Mouse (Mus musculus) neural tube, embryonic 15.5 days (tissue): ENCODE measurements around the gene Wdr61. TPM values are rescaled to one million over a fixed set of nuclear protein-coding genes. Genes with fewer than 3 reads are reported as not detected.

Source experiments
- ATAC-seq: fragments of 200-750 bp; cut with Nextera tagmentation; 2 replicates; pipeline ENCODE4 v1.8.0; 2017; ENCODE audit warnings: mild to moderate bottlenecking, moderate TSS enrichment, moderate library complexity; ENCODE audit not compliant: low FRiP score
- H3K27ac ChIP-seq: fragments of 300-500 bp; sonication (generic); replicated peaks from 2 replicates; pipeline ENCODE4 v1.5.1; 2015; ENCODE audit warnings: mild to moderate bottlenecking, inconsistent platforms
- H3K27me3 ChIP-seq: fragments of 300-500 bp; sonication (generic); replicated peaks from 2 replicates; pipeline ENCODE4 v1.6.1; 2015; ENCODE audit warnings: inconsistent platforms
- H3K36me3 ChIP-seq: fragments of 300-500 bp; sonication (generic); 2 replicates; pipeline ENCODE4 v1.6.1; 2015; ENCODE audit warnings: inconsistent platforms
- H3K4me1 ChIP-seq: fragments of 300-500 bp; sonication (generic); 2 replicates; pipeline ENCODE4 v1.6.1; 2015; ENCODE audit warnings: inconsistent platforms
- H3K4me2 ChIP-seq: fragments of 300-500 bp; sonication (generic); 2 replicates; pipeline ENCODE4 v1.6.1; 2015; ENCODE audit warnings: inconsistent platforms, mild to moderate bottlenecking, moderate library complexity
- H3K4me3 ChIP-seq: fragments of 300-500 bp; sonication (generic); replicated peaks from 2 replicates; pipeline ENCODE4 v1.5.1; 2015; ENCODE audit warnings: mild to moderate bottlenecking, inconsistent platforms
- H3K9ac ChIP-seq: fragments of 300-500 bp; sonication (generic); replicated peaks from 2 replicates; pipeline ENCODE4 v1.6.1; 2015; ENCODE audit warnings: mild to moderate bottlenecking, inconsistent platforms
- H3K9me3 ChIP-seq: fragments of 300-500 bp; sonication (generic); replicated peaks from 2 replicates; pipeline ENCODE4 v1.6.1; 2016; ENCODE audit warnings: inconsistent platforms
- WGBS: fragments of 180-500 bp; shearing (Covaris S2); methylation state at CpG from one replicate; pipeline ENCODE4 v1.1.7; 2015; ENCODE audit warnings: mixed read lengths; 5-methylcytosine and 5-hydroxymethylcytosine counted together
- polyA plus RNA-seq: library from polyadenylated mRNA; unstranded; fragments of >200 nt; fragmentation: Nextera tagmentation; extraction: Ambion mirVana; gene quantifications from 2 replicates; pipeline ENCODE4 v1.2.1, GENCODE M21; 2015

The Wdr61 gene
- polyA plus RNA-seq = 79.1 and 91.7 TPM in 2 replicates

DNA sequence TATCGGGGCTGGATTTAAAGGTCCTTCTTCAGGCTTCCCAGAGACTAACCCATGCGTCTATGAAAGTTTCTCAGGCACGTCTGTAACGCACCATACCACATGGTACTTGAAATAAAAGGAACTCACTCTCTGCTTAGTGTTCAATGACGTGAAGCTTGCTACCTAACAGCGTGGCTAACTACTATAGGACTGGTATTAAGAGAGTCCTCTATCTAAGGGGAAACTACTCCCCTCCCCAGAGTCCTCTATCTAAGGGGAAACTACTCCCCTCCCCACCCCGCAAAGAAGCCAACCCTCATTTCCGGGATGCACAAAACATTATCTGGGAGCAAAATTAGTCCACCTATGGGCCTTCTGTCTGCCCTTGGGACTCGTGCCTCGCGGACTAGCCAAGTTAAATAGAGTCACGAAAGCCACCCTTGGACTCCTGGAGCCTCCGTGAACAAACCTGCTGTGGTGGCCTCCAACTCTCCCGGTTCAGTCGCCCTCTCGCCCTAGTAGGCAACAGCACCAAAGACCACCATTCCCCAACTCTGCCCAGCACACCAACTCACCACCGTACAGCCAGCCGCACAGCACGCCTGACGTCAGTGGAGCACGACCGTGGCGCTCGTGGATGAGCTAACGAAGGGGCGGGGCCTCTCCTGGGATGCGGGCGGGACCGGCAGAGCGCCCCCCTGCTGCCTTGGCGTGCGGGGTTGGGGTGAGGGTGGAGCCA lies at the start of gene Wdr61:
TSS of gene Wdr61 (minus strand) at position 599 of the 718 bp plus-strand sequence.
- peak; percentile 96 for ATAC-seq
- Histone ChIP-seq H3K27me3 (no peaks in the 10 kb centered on the region), H3K4me2 (peak within 1 kb of the TSS; percentile 75), H3K9ac (peak within 1 kb of the TSS; percentile 68), H3K27ac (peak within 1 kb of the TSS; percentile 72), H3K4me1 (peaks cover 30% of the 10 kb centered on the region), H3K36me3 (peaks cover 10% of the 10 kb centered on the region), H3K4me3 (peak within 1 kb of the TSS; percentile 75), H3K9me3 (no peaks in the 10 kb centered on the region)
- 1% methylated on average over 32 of the region's 32 CpGs for WGBS

- no peaks in the 10 kb centered on the region for H3K36me3 ChIP-seq
- no peak overlapping the region for H3K27ac ChIP-seq
- H3K4me2 ChIP-seq = no peak overlapping the region
- ATAC-seq = no peak
- no peak overlapping the region for H3K4me3 ChIP-seq
- H3K9me3 ChIP-seq = no peaks in the 10 kb centered on the region
- H3K9ac ChIP-seq = no peak overlapping the region
- 81% methylated on average over 3 of the region's 3 CpGs for WGBS
- no peaks in the 10 kb centered on the region for H3K27me3 ChIP-seq
- H3K4me1 ChIP-seq = 0 out of 2 replicates have a peak, but pooled peaks cover 4% of the 10 kb centered on the region
These were observed 49.7 kb upstream of the Wdr61 start for GRCm38 (mm10) chr9:54784003-54784402.

DNA sequence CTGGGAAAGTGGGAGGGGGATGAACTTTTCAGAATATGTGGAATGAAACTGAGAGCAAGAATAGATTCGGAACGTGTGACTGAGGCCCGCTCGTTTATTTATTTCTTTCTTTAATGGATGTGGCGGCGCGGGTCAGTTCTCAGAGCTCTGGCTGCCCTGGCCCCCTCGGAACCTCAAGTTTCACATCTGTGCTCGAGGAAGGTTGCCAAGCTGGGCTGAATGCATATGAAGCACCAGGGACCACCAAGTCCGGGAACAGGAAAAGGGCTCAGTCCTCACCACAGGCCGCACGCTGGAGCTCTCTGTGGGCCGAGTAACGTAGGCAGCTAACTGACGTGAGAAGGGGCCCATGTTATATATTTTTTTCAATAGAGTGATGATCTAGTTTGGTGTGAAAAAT lies 48.2 kb upstream of the Wdr61 start:
- Histone ChIP-seq H3K4me2 (no peak overlapping the region), H3K4me1 (no peaks in the 10 kb centered on the region), H3K36me3 (no peaks in the 10 kb centered on the region), H3K4me3 (no peak overlapping the region), H3K27ac (no peak overlapping the region), H3K9ac (no peak overlapping the region), H3K27me3 (no peaks in the 10 kb centered on the region), H3K9me3 (no peaks in the 10 kb centered on the region)
- ATAC-seq = no peak
- 57% methylated on average over 15 of the region's 15 CpGs for WGBS

GRCm38 (mm10) chr9:54779280-54779679 lies 45.0 kb upstream of the Wdr61 start:
- no peak overlapping the region for H3K9ac ChIP-seq
- no peaks in the 10 kb centered on the region for H3K36me3 ChIP-seq
- no peak overlapping the region for H3K4me3 ChIP-seq
- H3K9me3 ChIP-seq = no peaks in the 10 kb centered on the region
- H3K4me1 ChIP-seq = no peaks in the 10 kb centered on the region
- 86% methylated on average over 8 of the region's 8 CpGs for WGBS
- ATAC-seq = no peak
- no peak overlapping the region for H3K27ac ChIP-seq
- no peaks in the 10 kb centered on the region for H3K27me3 ChIP-seq
- no peak overlapping the region for H3K4me2 ChIP-seq

DNA sequence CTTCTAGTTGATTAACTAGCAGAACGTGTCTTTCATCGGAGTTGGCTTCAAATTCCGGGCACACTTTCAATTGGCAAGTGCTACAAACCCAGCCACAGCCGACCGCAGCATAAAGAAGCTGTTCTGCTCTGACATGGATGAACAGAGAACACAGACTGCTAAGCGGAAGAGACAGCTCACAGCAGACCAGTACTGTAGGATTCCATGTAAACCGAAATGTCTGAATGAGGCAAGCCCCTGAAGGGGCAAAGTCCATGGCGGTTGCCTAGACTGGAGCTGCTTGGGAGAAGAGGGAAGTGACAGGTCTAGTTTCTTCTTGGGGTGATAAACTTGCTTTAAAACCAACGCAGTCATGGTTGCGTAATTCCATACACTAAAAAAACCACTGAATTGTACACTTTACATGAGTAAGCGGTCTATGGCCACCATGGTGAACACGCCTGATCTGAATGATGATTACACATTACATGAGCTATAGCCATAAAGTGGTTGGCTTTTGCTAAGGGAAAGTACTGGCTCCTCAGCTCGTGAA lies 42.2 kb upstream of the Wdr61 start:
- no peaks in the 10 kb centered on the region for H3K27me3 ChIP-seq
- no peak overlapping the region for H3K4me2 ChIP-seq
- no peak for ATAC-seq
- no peak overlapping the region for H3K9ac ChIP-seq
- no peaks in the 10 kb centered on the region for H3K9me3 ChIP-seq
- H3K36me3 ChIP-seq = no peaks in the 10 kb centered on the region
- H3K4me3 ChIP-seq = no peak overlapping the region
- 81% methylated on average over 13 of the region's 13 CpGs for WGBS
- H3K4me1 ChIP-seq = peaks cover 12% of the 10 kb centered on the region; the same call in 1 of the 2 replicates
- H3K27ac ChIP-seq = no peak overlapping the region

GRCm38 (mm10) chr9:54770140-54770780 lies 35.9 kb upstream of the Wdr61 start:
- no peaks in the 10 kb centered on the region for H3K36me3 ChIP-seq

DNA sequence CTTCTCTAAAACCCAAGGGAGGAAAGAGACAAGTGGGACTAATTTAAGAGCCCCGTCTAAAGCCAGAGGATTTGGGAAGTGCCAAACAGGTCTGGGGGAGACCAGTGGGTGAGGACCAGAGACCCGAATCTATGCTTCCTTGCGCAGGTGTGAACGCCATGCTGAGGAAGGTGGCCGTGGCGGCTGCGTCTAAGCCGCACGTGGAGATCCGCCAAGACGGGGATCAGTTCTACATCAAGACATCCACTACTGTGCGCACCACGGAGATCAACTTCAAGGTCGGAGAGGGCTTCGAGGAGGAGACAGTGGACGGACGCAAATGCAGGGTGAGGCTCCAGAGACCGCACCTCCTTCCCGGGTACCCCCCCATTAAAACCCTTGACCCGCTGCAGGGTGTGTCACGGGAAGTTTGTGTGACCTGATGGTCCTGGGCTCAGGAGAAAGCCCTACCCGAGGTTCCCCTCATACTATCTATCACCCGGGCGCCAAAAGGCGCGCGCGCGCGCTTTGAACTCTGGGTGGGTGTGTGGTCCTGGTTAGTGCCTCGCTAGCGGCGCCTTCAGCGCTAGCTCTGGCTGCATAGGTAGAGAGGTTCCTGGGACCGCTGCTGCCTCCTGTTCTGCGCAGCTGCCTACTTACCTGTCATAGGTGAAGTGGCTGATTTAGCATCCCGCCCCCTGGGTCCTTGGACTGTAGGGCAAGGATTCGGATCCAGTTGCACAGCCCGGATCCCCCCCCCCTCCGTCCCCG lies 31.2 kb upstream of the Wdr61 start:
- peak overlapping the region; percentile 46 for H3K4me3 ChIP-seq
- WGBS = under 1% methylated on average over 41 of the region's 41 CpGs
- peak overlapping the region; percentile 76 for H3K4me2 ChIP-seq
- H3K4me1 ChIP-seq = peaks cover 38% of the 10 kb centered on the region
- H3K9ac ChIP-seq = peak overlapping the region; percentile 45
- peaks cover 50% of the 10 kb centered on the region for H3K27me3 ChIP-seq
- ATAC-seq = peak; percentile 59
- H3K36me3 ChIP-seq = no peaks in the 10 kb centered on the region
- H3K9me3 ChIP-seq = no peaks in the 10 kb centered on the region
- H3K27ac ChIP-seq = no peak overlapping the region

More at GRCm38 (mm10) chr9:54770140-54770780, 35.9 kb upstream of the Wdr61 start:
- Histone ChIP-seq H3K9ac (no peak overlapping the region), H3K9me3 (no peaks in the 10 kb centered on the region), H3K4me3 (no peak overlapping the region), H3K4me1 (peaks cover 44% of the 10 kb centered on the region), H3K4me2 (peak overlapping the region; percentile 26), H3K27me3 (peaks cover 7% of the 10 kb centered on the region), H3K27ac (no peak overlapping the region)
- ATAC-seq = no peak
- 15% methylated on average over 11 of the region's 11 CpGs for WGBS

DNA sequence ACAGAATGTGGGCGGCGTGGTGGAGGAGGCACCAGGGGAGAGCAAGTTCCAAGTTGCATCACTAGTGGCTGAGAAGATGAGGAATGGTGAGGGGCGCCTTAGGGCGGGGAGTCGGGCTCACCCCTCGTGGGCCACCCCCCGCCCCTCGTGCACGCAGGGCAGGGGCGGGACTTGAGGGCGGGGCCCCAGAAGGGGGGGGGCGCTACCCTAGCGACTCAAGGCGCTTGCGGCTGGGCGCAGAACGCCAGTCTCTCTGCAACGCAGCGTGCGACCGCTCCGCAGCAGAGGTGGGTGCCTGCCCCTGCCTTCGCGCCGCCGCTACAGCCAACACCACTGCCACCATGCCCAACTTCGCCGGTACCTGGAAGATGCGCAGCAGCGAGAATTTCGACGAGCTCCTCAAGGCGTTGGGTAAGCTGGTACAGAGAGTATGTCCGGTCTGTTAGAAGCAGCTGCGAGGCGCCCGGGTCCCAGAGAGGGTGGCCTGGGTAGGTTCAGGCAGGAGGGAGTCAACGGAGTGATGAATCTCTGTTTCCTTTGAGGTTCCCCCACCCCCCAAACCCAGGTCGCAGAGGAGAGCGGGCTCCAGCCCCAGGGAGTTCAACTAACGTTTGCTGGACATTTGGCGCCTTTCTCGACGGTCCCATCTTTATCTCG lies 30.4 kb upstream of the Wdr61 start, which contains the start of gene Crabp1:
TSS of gene Crabp1 (plus strand) at position 188 of the 657 bp plus-strand sequence.
- ATAC-seq = peak; percentile 49

DNA sequence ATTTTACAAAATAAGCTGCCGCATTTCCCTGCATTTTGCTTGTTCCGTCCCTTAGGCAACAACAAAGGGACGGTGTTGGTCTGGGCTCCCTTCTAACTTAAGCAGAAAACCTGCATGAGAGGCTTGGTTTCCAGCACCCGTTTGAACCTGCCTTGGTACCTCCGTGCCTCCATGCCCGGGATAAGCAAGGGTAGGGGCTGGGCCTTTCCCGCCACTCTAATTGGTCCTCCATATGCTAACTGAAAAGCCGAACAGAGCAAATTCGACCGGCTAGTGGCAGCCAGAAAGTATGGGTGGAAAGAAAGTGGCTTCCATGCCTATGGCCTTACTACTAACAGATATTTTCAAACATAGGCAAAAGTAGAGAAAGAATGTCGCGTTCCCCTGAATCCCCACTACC lies 29.8 kb upstream of the Wdr61 start:
- H3K9me3 ChIP-seq = no peaks in the 10 kb centered on the region
- peak overlapping the region; percentile 46 for H3K4me3 ChIP-seq
- H3K27me3 ChIP-seq = peaks cover 50% of the 10 kb centered on the region
- peaks cover 27% of the 10 kb centered on the region for H3K4me1 ChIP-seq
- 20% methylated on average over 12 of the region's 12 CpGs for WGBS
- peak overlapping the region; percentile 76 for H3K4me2 ChIP-seq
- H3K9ac ChIP-seq = 0 out of 2 replicates have a peak overlapping the region, but pooled peaks have one; percentile 45
- H3K27ac ChIP-seq = no peak overlapping the region
- ATAC-seq = no peak
- no peaks in the 10 kb centered on the region for H3K36me3 ChIP-seq

More for the DNA sequence above, 30.4 kb upstream of the Wdr61 start, which contains the start of gene Crabp1:
- under 1% methylated on average over 45 of the region's 45 CpGs for WGBS
- Histone ChIP-seq H3K4me3 (peak within 1 kb of the TSS; percentile 46), H3K4me2 (peak within 1 kb of the TSS; percentile 76), H3K9me3 (no peaks in the 10 kb centered on the region), H3K4me1 (peaks cover 30% of the 10 kb centered on the region), H3K36me3 (no peaks in the 10 kb centered on the region), H3K27ac (no peak within 1 kb of the TSS), H3K9ac (peak within 1 kb of the TSS; percentile 45), H3K27me3 (peaks cover 50% of the 10 kb centered on the region)

GRCm38 (mm10) chr9:54759592-54759991 lies 25.3 kb upstream of the Wdr61 start:
- no peak overlapping the region for H3K9ac ChIP-seq
- H3K27ac ChIP-seq = no peak overlapping the region
- H3K36me3 ChIP-seq = no peaks in the 10 kb centered on the region
- whole genome bisulfite sequencing = 15% methylated on average over 6 of the region's 6 CpGs
- no peaks in the 10 kb centered on the region for H3K9me3 ChIP-seq
- no peak overlapping the region for H3K4me3 ChIP-seq
- no peak for ATAC-seq
- peaks cover 4% of the 10 kb centered on the region for H3K4me1 ChIP-seq
- peaks cover 37% of the 10 kb centered on the region for H3K27me3 ChIP-seq
- H3K4me2 ChIP-seq = no peak overlapping the region

- H3K4me2 ChIP-seq = no peak overlapping the region
- H3K4me1 ChIP-seq = peaks cover 24% of the 10 kb centered on the region
- no peaks in the 10 kb centered on the region for H3K36me3 ChIP-seq
- no peak overlapping the region for H3K9ac ChIP-seq
- peak overlapping the region; percentile 68 for H3K27ac ChIP-seq
- no peaks in the 10 kb centered on the region for H3K9me3 ChIP-seq
- H3K4me3 ChIP-seq = no peak overlapping the region
- H3K27me3 ChIP-seq = no peaks in the 10 kb centered on the region
- 13% methylated on average over 11 of the region's 11 CpGs for WGBS
- ATAC-seq = peak; percentile 56
These were observed 18.6 kb upstream of the Wdr61 start for GRCm38 (mm10) chr9:54752944-54753295.
